Mouse (Mus musculus) erythroblast, embryonic 14.5 days (primary cell): ENCODE measurements around the gene Lrp2. TPM values are rescaled to one million over a fixed set of nuclear protein-coding genes. Genes with fewer than 3 reads are reported as not detected.
"Not testable (repeated sequence)": the region's sequence is repeated elsewhere in the genome, so short reads cannot be mapped to it uniquely, and the experiment has no call there.

ENCODE experiments used
- H3K27me3 ChIP-seq: 2 replicates; pipeline ENCODE4 v1.6.1; 2012; ENCODE audit warnings: inconsistent platforms; ENCODE audit not compliant: control insufficient read depth
- H3K36me3 ChIP-seq: 2 replicates; pipeline ENCODE4 v1.6.1; 2012; ENCODE audit warnings: mild to moderate bottlenecking, inconsistent platforms; ENCODE audit not compliant: control insufficient read depth
- H3K4me1 ChIP-seq: 2 replicates; pipeline ENCODE4 v1.6.1; 2012; ENCODE audit warnings: inconsistent platforms; ENCODE audit not compliant: control insufficient read depth
- H3K4me3 ChIP-seq: replicated peaks from 2 replicates; pipeline ENCODE3; 2012; ENCODE audit warnings: moderate library complexity, mild to moderate bottlenecking, inconsistent platforms
- H3K9me3 ChIP-seq: 2 replicates; pipeline ENCODE4 v1.6.1; 2012; ENCODE audit warnings: low read length, inconsistent platforms, mixed read lengths; ENCODE audit not compliant: control insufficient read depth
- GATA1 ChIP-seq: IDR thresholded peaks from 2 replicates; pipeline ENCODE4 v1.6.1; 2012; ENCODE audit warnings: low read length, inconsistent platforms, mixed read lengths
- TAL1 ChIP-seq: IDR thresholded peaks from 3 replicates; pipeline ENCODE4 v1.6.1; 2012; ENCODE audit warnings: low read length, inconsistent platforms, mixed read lengths
- polyA plus RNA-seq: library from polyadenylated mRNA; stranded (reverse); fragments of >175 nt; gene quantifications from 2 replicates; pipeline ENCODE4 v1.2.3, GENCODE M21; 2012

The Lrp2 gene
- polyA plus RNA-seq, 1 experiment: not detected

- Histone ChIP-seq H3K9me3 (no peaks in the 10 kb centered on the region; the same call in 1 of the 2 replicates), H3K4me3 (peak overlapping the region; percentile 29), H3K4me1 (no peaks in the 10 kb centered on the region), H3K36me3 (no peaks in the 10 kb centered on the region), H3K27me3 (peaks cover 67% of the 10 kb centered on the region)
- no peak for TF ChIP-seq TAL1
- TF ChIP-seq GATA1: no peak
Observed at GRCm38 (mm10) chr2:69585191-69585885, 527 bp downstream of the Lrp2 start.

DNA sequence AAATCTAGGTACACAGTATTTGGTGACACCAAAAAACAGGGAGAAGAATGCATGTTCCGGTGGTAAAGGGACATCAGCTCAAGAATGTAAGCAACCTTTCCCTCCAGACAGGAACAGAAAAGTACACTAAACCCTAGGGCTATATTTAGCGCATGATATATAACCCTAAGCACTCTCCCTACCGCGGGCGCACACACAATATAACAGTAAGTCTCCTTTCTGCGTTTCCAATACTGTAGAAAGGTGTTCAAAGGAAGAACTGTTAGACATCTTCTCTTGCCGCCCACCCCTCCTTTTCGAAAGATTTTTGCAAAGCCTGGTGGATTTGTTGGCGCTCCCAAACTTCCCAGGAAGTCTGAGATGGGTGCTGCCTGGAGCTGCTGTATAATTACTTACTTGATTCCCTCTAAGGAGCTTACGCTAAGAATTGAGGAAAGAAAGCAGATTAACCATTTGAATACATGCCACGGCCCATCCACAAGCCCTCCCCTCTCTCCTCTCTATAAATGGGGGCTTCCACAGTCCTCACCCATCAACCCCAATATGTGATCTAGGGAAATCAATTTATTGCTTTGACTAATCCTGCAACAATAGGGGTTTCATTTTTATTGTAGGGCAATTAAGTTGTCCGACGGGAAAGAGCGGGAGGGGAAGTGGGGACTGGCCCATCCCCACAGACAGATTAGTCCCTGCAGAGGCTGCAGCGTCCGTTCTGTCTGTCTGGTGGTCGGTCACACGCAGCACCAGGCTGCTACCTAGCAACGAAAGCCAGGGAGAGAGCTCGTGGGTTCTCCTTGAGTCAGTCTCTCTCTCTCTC is 1.5 kb downstream of the Lrp2 start:
- Histone ChIP-seq H3K9me3 (no peaks in the 10 kb centered on the region; the same call in 1 of the 2 replicates), H3K27me3 (peaks cover 65% of the 10 kb centered on the region), H3K4me1 (no peaks in the 10 kb centered on the region), H3K4me3 (no peak overlapping the region), H3K36me3 (no peaks in the 10 kb centered on the region)
- TF ChIP-seq GATA1: no peak
- no peak for TF ChIP-seq TAL1

DNA sequence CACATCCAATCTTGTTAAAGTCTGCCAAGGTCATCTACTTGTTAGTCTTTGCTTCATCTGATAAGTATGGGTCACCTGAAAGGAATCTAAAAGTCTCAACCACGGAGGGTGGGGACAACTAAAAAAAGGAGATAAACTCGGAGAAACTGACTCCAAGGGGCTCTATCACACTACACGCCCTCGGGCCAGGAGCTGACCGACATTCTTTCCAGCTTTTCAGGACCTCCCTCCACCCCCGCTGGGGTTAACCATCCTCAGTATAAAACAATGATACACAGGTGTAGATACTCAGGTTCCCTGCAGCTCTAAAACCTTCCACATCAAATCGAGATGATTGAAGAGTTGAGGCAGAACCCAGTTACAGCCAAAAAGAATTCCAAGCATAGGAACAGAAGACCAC is 3.0 kb downstream of the Lrp2 start:
- no peaks in the 10 kb centered on the region; the same call in 1 of the 2 replicates for H3K9me3 ChIP-seq
- H3K27me3 ChIP-seq: peaks cover 54% of the 10 kb centered on the region
- no peaks in the 10 kb centered on the region for H3K4me1 ChIP-seq
- TF ChIP-seq TAL1 (no peak), GATA1 (no peak)
- no peak overlapping the region for H3K4me3 ChIP-seq
- no peaks in the 10 kb centered on the region for H3K36me3 ChIP-seq

GRCm38 (mm10) chr2:69582068-69582467 is 3.8 kb downstream of the Lrp2 start:
- H3K36me3 ChIP-seq, H3K4me1 ChIP-seq, H3K4me3 ChIP-seq, H3K9me3 ChIP-seq: not testable (repeated sequence)
- H3K27me3 ChIP-seq: peaks cover 46% of the 10 kb centered on the region

GRCm38 (mm10) chr2:69580091-69580490 is 5.8 kb downstream of the Lrp2 start:
- Histone ChIP-seq H3K4me1 (no peaks in the 10 kb centered on the region), H3K27me3 (peaks cover 26% of the 10 kb centered on the region), H3K36me3 (no peaks in the 10 kb centered on the region), H3K9me3 (no peaks in the 10 kb centered on the region), H3K4me3 (no peak overlapping the region)
- TF ChIP-seq TAL1: no peak
- TF ChIP-seq GATA1: no peak

DNA sequence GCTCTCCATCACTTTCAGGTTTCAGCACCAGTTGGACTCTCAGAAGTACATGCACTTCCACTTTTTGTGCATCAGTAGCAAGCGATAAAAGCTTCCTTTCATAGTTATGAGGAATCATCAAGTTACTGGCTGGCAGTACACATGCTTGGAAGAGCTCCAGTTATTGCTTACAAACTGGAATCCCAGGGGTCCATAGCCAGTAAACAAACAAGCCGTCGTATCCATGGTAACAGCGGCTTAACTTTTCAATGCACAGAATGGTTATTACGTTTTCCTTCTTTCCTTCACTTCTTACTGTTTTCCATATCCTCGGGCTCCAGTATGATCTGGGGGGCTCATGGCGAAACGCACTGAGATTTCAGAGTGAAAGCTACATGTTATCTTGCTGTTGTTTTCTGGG is 7.7 kb downstream of the Lrp2 start:
- Histone ChIP-seq H3K36me3 (no peaks in the 10 kb centered on the region), H3K4me1 (no peaks in the 10 kb centered on the region), H3K9me3 (no peaks in the 10 kb centered on the region), H3K27me3 (peaks cover 8% of the 10 kb centered on the region), H3K4me3 (no peak overlapping the region)
- TF ChIP-seq GATA1: no peak
- TF ChIP-seq TAL1: no peak

GRCm38 (mm10) chr2:69576531-69576930 is 9.3 kb downstream of the Lrp2 start:
- TF ChIP-seq TAL1 (no peak), GATA1 (no peak)
- no peaks in the 10 kb centered on the region for H3K9me3 ChIP-seq
- no peaks in the 10 kb centered on the region for H3K4me1 ChIP-seq
- no peaks in the 10 kb centered on the region for H3K36me3 ChIP-seq
- no peak overlapping the region for H3K4me3 ChIP-seq
- H3K27me3 ChIP-seq: no peaks in the 10 kb centered on the region

GRCm38 (mm10) chr2:69574934-69575333 is 10.9 kb downstream of the Lrp2 start:
- Histone ChIP-seq H3K4me3 (no peak overlapping the region), H3K9me3 (no peaks in the 10 kb centered on the region), H3K27me3 (no peaks in the 10 kb centered on the region), H3K4me1 (no peaks in the 10 kb centered on the region), H3K36me3 (no peaks in the 10 kb centered on the region)
- TF ChIP-seq TAL1: no peak
- TF ChIP-seq GATA1: no peak

GRCm38 (mm10) chr2:69574261-69574660 is 11.6 kb downstream of the Lrp2 start:
- H3K4me1 ChIP-seq: no peaks in the 10 kb centered on the region
- H3K27me3 ChIP-seq: no peaks in the 10 kb centered on the region
- no peak for TF ChIP-seq GATA1
- TF ChIP-seq TAL1: no peak
- no peak overlapping the region for H3K4me3 ChIP-seq
- no peaks in the 10 kb centered on the region for H3K36me3 ChIP-seq
- no peaks in the 10 kb centered on the region for H3K9me3 ChIP-seq

DNA sequence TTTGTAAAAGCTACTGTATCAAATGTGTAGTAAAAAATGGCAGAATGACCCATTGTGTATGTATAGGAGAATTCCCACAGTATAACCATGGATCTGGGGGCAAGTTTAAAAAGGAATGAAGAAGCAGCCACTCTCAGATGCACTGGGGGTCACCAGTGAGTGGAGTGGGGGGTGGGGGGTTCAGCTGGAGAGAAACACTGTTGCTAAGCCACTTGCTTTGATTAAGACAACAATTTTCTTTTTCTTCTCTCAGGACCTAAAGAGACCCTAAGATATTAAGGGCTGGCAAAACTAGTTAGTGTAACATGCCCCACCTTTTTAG is 12.2 kb downstream of the Lrp2 start:
- no peaks in the 10 kb centered on the region for H3K36me3 ChIP-seq
- H3K27me3 ChIP-seq: no peaks in the 10 kb centered on the region
- TF ChIP-seq GATA1: no peak
- TF ChIP-seq TAL1: no peak
- no peaks in the 10 kb centered on the region for H3K4me1 ChIP-seq
- no peak overlapping the region for H3K4me3 ChIP-seq
- H3K9me3 ChIP-seq: no peaks in the 10 kb centered on the region
